Mouse (Mus musculus) CH12.LX (cell line): ENCODE data around the gene H2-M10.5. TPM values are rescaled to one million over a fixed set of nuclear protein-coding genes. Genes with fewer than 3 reads are reported as not detected.
A peak's percentile ranks its signal among the peaks of the same experiment; 100 is the strongest.

Experiments
- DNase-seq: peaks from one replicate; pipeline ENCODE4 v3.0.0-alpha.2; 2013; ENCODE audit errors: extremely low read depth
- H3K27ac ChIP-seq: 2 replicates; pipeline ENCODE4 v1.5.1; 2012; ENCODE audit warnings: low read depth, mild to moderate bottlenecking, control low read depth, moderate library complexity; ENCODE audit not compliant: insufficient read depth
- H3K27me3 ChIP-seq: replicated peaks from 2 replicates; pipeline ENCODE3; 2012; ENCODE audit warnings: inconsistent platforms
- H3K36me3 ChIP-seq, 2 experiments: replicated peaks in 1 of 2; 2 replicates each; pipeline versions ENCODE3 to v1.6.1; 2012; ENCODE audit warnings: inconsistent platforms in 1 of 2, low read length in 1 of 2, mild to moderate bottlenecking in 1 of 2, mixed read lengths in 1 of 2, moderate library complexity in 1 of 2; ENCODE audit not compliant: control insufficient read depth in 1 of 2, insufficient read depth in 1 of 2
- H3K4me1 ChIP-seq, 2 experiments: 2 replicates each; pipeline ENCODE4 v1.6.1; 2012; ENCODE audit warnings: inconsistent platforms in 1 of 2, moderate library complexity in 1 of 2; ENCODE audit not compliant: insufficient read depth in 2 of 2, control insufficient read depth in 1 of 2
- H3K4me2 ChIP-seq: 2 replicates; pipeline ENCODE4 v1.6.1; 2012; ENCODE audit warnings: low read depth, mild to moderate bottlenecking, control low read depth; ENCODE audit not compliant: poor library complexity, insufficient read depth, severe bottlenecking
- H3K4me3 ChIP-seq, 3 experiments: fragments of 150-350 bp in 1 of 3; sonication (generic) in 1 of 3; replicated peaks in 1 of 3; 2 replicates each; pipeline versions ENCODE3 to v1.5.1; 2011 to 2012; ENCODE audit warnings: low read depth in 2 of 3, low read length in 2 of 3, mild to moderate bottlenecking in 2 of 3, moderate library complexity in 2 of 3, control low read depth in 1 of 3, improper control_type of control experiment in 1 of 3, inconsistent platforms in 1 of 3, mixed read lengths in 1 of 3; ENCODE audit not compliant: poor library complexity in 1 of 3
- H3K79me2 ChIP-seq: replicated peaks from 2 replicates; pipeline ENCODE4 v1.6.1; 2012; ENCODE audit warnings: mild to moderate bottlenecking, moderate library complexity; ENCODE audit not compliant: control insufficient read depth, poor library complexity, insufficient read depth, severe bottlenecking; ENCODE audit errors: extremely low read depth
- H3K9ac ChIP-seq: 2 replicates; pipeline ENCODE4 v1.6.1; 2012; ENCODE audit warnings: low read depth, mild to moderate bottlenecking, control low read depth, moderate library complexity; ENCODE audit not compliant: insufficient read depth
- H3K9me3 ChIP-seq: replicated peaks from 2 replicates; pipeline ENCODE3; 2012; ENCODE audit warnings: low read length, inconsistent platforms, mixed read lengths
- CTCF ChIP-seq, 2 experiments: IDR thresholded peaks in 1 of 2; conservative IDR thresholded peaks in 1 of 2; 2 replicates each; pipeline ENCODE4 v1.5.1; 2011 to 2012; ENCODE audit warnings: low read depth in 2 of 2, low read length in 2 of 2, improper control_type of control experiment in 1 of 2, inconsistent platforms in 1 of 2, mild to moderate bottlenecking in 1 of 2, moderate library complexity in 1 of 2
- MAZ ChIP-seq: IDR thresholded peaks from 2 replicates; pipeline ENCODE4 v1.6.1; 2012; ENCODE audit warnings: low read depth, mild to moderate bottlenecking, inconsistent platforms, low read length, improper control_type of control experiment, moderate library complexity
- MYC ChIP-seq: IDR thresholded peaks from 2 replicates; pipeline ENCODE4 v1.6.1; 2011; ENCODE audit warnings: low read depth, mild to moderate bottlenecking, improper control_type of control experiment, low read length
- NRF1 ChIP-seq: IDR thresholded peaks from 2 replicates; pipeline ENCODE4 v1.6.1; 2014; ENCODE audit warnings: low read depth, mild to moderate bottlenecking, inconsistent platforms, low read length, improper control_type of control experiment, moderate library complexity
- RAD21 ChIP-seq: IDR thresholded peaks from 2 replicates; pipeline ENCODE4 v1.6.1; 2011; ENCODE audit warnings: low read depth, mild to moderate bottlenecking, low read length, improper control_type of control experiment, moderate library complexity
- dilution Hi-C: fragments of 300-500 bp; cut with MboI; formaldehyde crosslinking; loops from 2 replicates; pipeline ENCODE4 v1.14.3; 2020; ENCODE audit warnings: low sequenced_read_pairs; ENCODE audit not compliant: extremely low pct_unique_long_range_greater_than_20kb, extremely low pct_ligation_motif_present
- in situ Hi-C: fragments of 300-500 bp; cut with MboI; formaldehyde crosslinking; loops from 3 replicates; pipeline ENCODE4 v1.14.3; 2019; ENCODE audit warnings: low sequenced_read_pairs, low pct_ligation_motif_present, low pct_unique_long_range_greater_than_20kb, mixed read lengths
- polyA plus RNA-seq: library from polyadenylated mRNA; unstranded; fragments of >175 nt; gene quantifications from 2 replicates; pipeline ENCODE4 v1.2.1, GENCODE M21; 2012; ENCODE audit warnings: low read depth; ENCODE audit not compliant: insufficient read length
- total RNA-seq, 2 experiments: library from RNA; depleted of rRNA; stranded (reverse); fragments of 300-350 nt in 1 of 2; fragments of >200 nt in 1 of 2; gene quantifications; 2 replicates each; pipeline ENCODE4 v1.2.3; 2012 to 2014

The H2-M10.5 gene
- total and polyA plus RNA-seq, 3 experiments = not detected

GRCm38 (mm10) chr17:36825525-36825924, 52.8 kb downstream of the H2-M10.5 start:
- Histone ChIP-seq H3K27me3 (peaks cover 14% of the 10 kb centered on the region), H3K27ac (no peak overlapping the region), H3K36me3 (no peaks in the 10 kb centered on the region), H3K9me3 (no peaks in the 10 kb centered on the region), H3K4me3 (no peak overlapping the region)
- dilution Hi-C loops = no loop called here
- TF ChIP-seq NRF1 = no peak
- peak; percentile 18 for TF ChIP-seq RAD21
- 0 out of 2 replicates have a peak, but pooled peaks have one; percentile 29 for TF ChIP-seq MAZ
- no peak for TF ChIP-seq MYC
- TF ChIP-seq CTCF (conservative IDR thresholded peaks at IDR 0.05 in 1 of 2, IDR thresholded peaks at IDR 0.05 in 1 of 2; ENCODE audit: low read depth in 2 of 2, low read length in 2 of 2) = peak; percentile 16 to 53; a peak in 2 of 4 replicates
- TF ChIP-seq, all 38 proteins: peak for 3
- H3K4me1 ChIP-seq = no peaks in the 10 kb centered on the region
- H3K9ac ChIP-seq = no peak overlapping the region
- peak; percentile 42 for DNase-seq
- no peaks in the 10 kb centered on the region for H3K79me2 ChIP-seq
- no peak overlapping the region for H3K4me2 ChIP-seq
- in situ Hi-C loops = no loop called here

Other genes starting within 250 kb of the H2-M10.5 start
- not detected in 2 replicates for gene H2-M11, start 225.8 kb upstream of the H2-M10.5 start, total RNA-seq (2012; rRNA removed)
- not detected in 2 replicates for gene H2-M11, start 225.8 kb upstream of the H2-M10.5 start, total RNA-seq (2014; rRNA removed)
- gene H2-M11, start 225.8 kb upstream of the H2-M10.5 start, polyA plus RNA-seq = not detected in 2 replicates
- gene H2-M9, start 130.2 kb upstream of the H2-M10.5 start, total RNA-seq (2012; rRNA removed) = not detected in 2 replicates
- gene H2-M9, start 130.2 kb upstream of the H2-M10.5 start, total RNA-seq (2014; rRNA removed) = not detected in 2 replicates
- not detected in 2 replicates for gene H2-M9, start 130.2 kb upstream of the H2-M10.5 start, polyA plus RNA-seq
- not detected in 2 replicates for gene H2-M1, start 100.7 kb upstream of the H2-M10.5 start, total RNA-seq (2012; rRNA removed)
- gene H2-M1, start 100.7 kb upstream of the H2-M10.5 start, total RNA-seq (2014; rRNA removed) = not detected in 2 replicates
- not detected in 2 replicates for gene H2-M1, start 100.7 kb upstream of the H2-M10.5 start, polyA plus RNA-seq
- gene H2-M10.6, start 39.3 kb downstream of the H2-M10.5 start, total RNA-seq (2012; rRNA removed) = not detected in 2 replicates
- not detected in 2 replicates for gene H2-M10.6, start 39.3 kb downstream of the H2-M10.5 start, total RNA-seq (2014; rRNA removed)
- gene H2-M10.6, start 39.3 kb downstream of the H2-M10.5 start, polyA plus RNA-seq = 0.20 and 0.27 TPM in 2 replicates
- gene Trim26, start 64.2 kb downstream of the H2-M10.5 start, total RNA-seq (2012; rRNA removed) = 17.1 and 19.1 TPM in 2 replicates
- 13.6 and 14.2 TPM in 2 replicates for gene Trim26, start 64.2 kb downstream of the H2-M10.5 start, total RNA-seq (2014; rRNA removed)
- 67.0 and 67.1 TPM in 2 replicates for gene Trim26, start 64.2 kb downstream of the H2-M10.5 start, polyA plus RNA-seq
- gene Trim15, start 94.3 kb downstream of the H2-M10.5 start, total RNA-seq (2012; rRNA removed) = not detected in 2 replicates
- not detected in 2 replicates for gene Trim15, start 94.3 kb downstream of the H2-M10.5 start, total RNA-seq (2014; rRNA removed)
- gene Trim15, start 94.3 kb downstream of the H2-M10.5 start, polyA plus RNA-seq = 0.14 TPM in 1 of 2 replicates, not detected in the other
- not detected in 2 replicates for gene Trim10, start 96.7 kb downstream of the H2-M10.5 start, total RNA-seq (2012; rRNA removed)
- not detected in 2 replicates for gene Trim10, start 96.7 kb downstream of the H2-M10.5 start, total RNA-seq (2014; rRNA removed)
- not detected in 2 replicates for gene Trim10, start 96.7 kb downstream of the H2-M10.5 start, polyA plus RNA-seq
- gene Trim40, start 117.2 kb downstream of the H2-M10.5 start, total RNA-seq (2012; rRNA removed) = 0.13 TPM in 1 of 2 replicates, not detected in the other
- gene Trim40, start 117.2 kb downstream of the H2-M10.5 start, total RNA-seq (2014; rRNA removed) = not detected in 2 replicates
- 0.14 and 0.22 TPM in 2 replicates for gene Trim40, start 117.2 kb downstream of the H2-M10.5 start, polyA plus RNA-seq
- gene Trim31, start 125.2 kb downstream of the H2-M10.5 start, total RNA-seq (2012; rRNA removed) = not detected in 2 replicates
- gene Trim31, start 125.2 kb downstream of the H2-M10.5 start, total RNA-seq (2014; rRNA removed) = not detected in 2 replicates
- gene Trim31, start 125.2 kb downstream of the H2-M10.5 start, polyA plus RNA-seq = not detected in 2 replicates
- not detected in 2 replicates for gene Rnf39, start 170.0 kb downstream of the H2-M10.5 start, total RNA-seq (2012; rRNA removed)
- gene Rnf39, start 170.0 kb downstream of the H2-M10.5 start, total RNA-seq (2014; rRNA removed) = not detected in 2 replicates
- gene Rnf39, start 170.0 kb downstream of the H2-M10.5 start, polyA plus RNA-seq = 0.40 TPM in 1 of 2 replicates, not detected in the other
- 208 and 209 TPM in 2 replicates for gene Ppp1r11, start 178.8 kb downstream of the H2-M10.5 start, total RNA-seq (2012; rRNA removed)
- 120 and 128 TPM in 2 replicates for gene Ppp1r11, start 178.8 kb downstream of the H2-M10.5 start, total RNA-seq (2014; rRNA removed)
- gene Ppp1r11, start 178.8 kb downstream of the H2-M10.5 start, polyA plus RNA-seq = 238 and 276 TPM in 2 replicates
- 66.9 and 80.3 TPM in 2 replicates for gene Znrd1, start 185.6 kb downstream of the H2-M10.5 start, total RNA-seq (2012; rRNA removed)
- 66.8 and 67.3 TPM in 2 replicates for gene Znrd1, start 185.6 kb downstream of the H2-M10.5 start, total RNA-seq (2014; rRNA removed)
- 74.5 and 98.1 TPM in 2 replicates for gene Znrd1, start 185.6 kb downstream of the H2-M10.5 start, polyA plus RNA-seq
- gene Znrd1as, start 185.7 kb downstream of the H2-M10.5 start, total RNA-seq (2012; rRNA removed) = 8.1 and 8.6 TPM in 2 replicates
- 8.5 and 8.6 TPM in 2 replicates for gene Znrd1as, start 185.7 kb downstream of the H2-M10.5 start, total RNA-seq (2014; rRNA removed)
- gene Znrd1as, start 185.7 kb downstream of the H2-M10.5 start, polyA plus RNA-seq = 9.3 and 13.0 TPM in 2 replicates
- not detected in 2 replicates for gene 2410137M14Rik, start 208.3 kb downstream of the H2-M10.5 start, total RNA-seq (2012; rRNA removed)
- gene 2410137M14Rik, start 208.3 kb downstream of the H2-M10.5 start, total RNA-seq (2014; rRNA removed) = 0.31 TPM in 1 of 2 replicates, not detected in the other
- 0.40 TPM in 1 of 2 replicates, not detected in the other for gene 2410137M14Rik, start 208.3 kb downstream of the H2-M10.5 start, polyA plus RNA-seq
- 0.84 and 1.1 TPM in 2 replicates for gene H2-M5, start 216.6 kb downstream of the H2-M10.5 start, total RNA-seq (2012; rRNA removed)
- 0.58 and 1.1 TPM in 2 replicates for gene H2-M5, start 216.6 kb downstream of the H2-M10.5 start, total RNA-seq (2014; rRNA removed)
- gene H2-M5, start 216.6 kb downstream of the H2-M10.5 start, polyA plus RNA-seq = 2.2 and 3.6 TPM in 2 replicates
- not detected in 2 replicates for gene Zfp57, start 228.3 kb downstream of the H2-M10.5 start, total RNA-seq (2012; rRNA removed)
- not detected in 2 replicates for gene Zfp57, start 228.3 kb downstream of the H2-M10.5 start, total RNA-seq (2014; rRNA removed)
- 0.10 and 0.26 TPM in 2 replicates for gene Zfp57, start 228.3 kb downstream of the H2-M10.5 start, polyA plus RNA-seq